Mouse (Mus musculus): ENCODE measurements at regions not wholly inside any gene's neighbourhood (a gene's known extent, or its start where the extent isn't known, plus 50 kb on each side); places are given as distances from the start of the nearest gene placed in this dataset.

DNA sequence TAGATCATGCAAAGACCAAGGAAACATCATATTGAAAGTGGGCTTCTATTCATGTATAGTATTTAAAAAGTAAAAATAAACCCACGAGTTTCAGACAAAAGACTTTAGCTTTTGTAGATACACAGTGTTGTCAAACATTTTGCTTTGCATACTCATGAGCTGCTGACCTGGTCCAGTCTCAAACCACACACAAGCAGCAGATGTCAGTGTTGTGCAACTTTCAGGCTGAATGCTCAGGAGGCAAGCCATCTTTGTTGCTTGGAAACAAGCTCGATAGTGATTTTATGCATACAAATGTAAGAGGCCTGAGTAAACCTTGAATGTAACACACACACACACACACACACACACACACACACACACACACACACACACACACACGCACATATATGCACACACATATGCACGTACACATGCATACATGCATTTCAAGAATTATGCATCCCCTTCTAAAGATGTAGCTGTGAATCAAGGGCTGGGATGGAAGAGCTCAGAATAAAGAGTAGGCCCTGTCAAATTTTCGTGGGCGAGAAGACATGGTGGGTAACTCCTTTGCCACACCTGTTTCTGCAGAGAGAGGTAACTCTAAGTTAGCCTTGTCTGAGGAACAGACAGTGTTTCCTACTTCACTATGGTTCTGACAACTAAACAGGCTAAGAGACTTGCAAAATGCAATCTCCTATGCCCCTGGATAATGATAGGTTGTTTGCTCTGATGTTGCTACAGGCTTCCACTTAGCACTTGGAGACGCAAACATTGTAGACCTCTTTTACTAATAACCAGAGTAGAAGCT lies 498.5 kb downstream of the Tox3 start:
- TF ChIP-seq CTCF (IDR thresholded peaks at IDR 0.05; ENCODE audit: low read depth, low read length) (no peak), POLR2A (IDR thresholded peaks at IDR 0.05; ENCODE audit: borderline replicate concordance, low read depth, low read length) (no peak)
